Mouse (Mus musculus): ENCODE measurements around the gene Kcnab1.

DNA sequence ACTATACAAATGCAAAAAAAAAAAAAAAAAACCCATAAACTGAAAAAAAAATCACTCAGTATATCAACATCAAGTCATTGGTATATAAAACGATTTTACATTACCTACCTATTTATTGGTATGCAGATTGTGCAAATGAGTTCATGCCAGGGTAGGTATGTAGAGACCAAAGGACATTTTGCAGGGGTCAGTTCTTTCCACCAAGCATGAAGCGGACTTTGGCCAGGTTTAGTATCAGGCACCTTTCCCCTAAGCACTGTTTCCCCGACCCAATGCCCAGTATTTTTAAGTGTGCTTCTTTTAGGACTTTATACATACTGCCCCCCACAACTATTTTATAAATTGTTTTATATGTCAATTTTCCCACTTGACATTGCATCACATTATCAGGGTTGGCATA is 310.5 kb downstream of the Kcnab1 start:
- no peak for TF ChIP-seq EP300 (IDR thresholded peaks at IDR 0.05; ENCODE audit: insufficient read depth, low read depth, low read length)
- TF ChIP-seq CTCF (IDR thresholded peaks at IDR 0.05), result no peak

Measured in heart, adult 2 months (tissue).